Mouse (Mus musculus) heart, adult 8-10 months (tissue): Measurements from ENCODE around the gene Tex2. TPM values are rescaled to one million over a fixed set of nuclear protein-coding genes. Genes with fewer than 3 reads are reported as not detected.
"Not testable (repeated sequence)": the region's sequence is repeated elsewhere in the genome, so short reads cannot be mapped to it uniquely, and the experiment has no call there.

Source experiments
- DNase-seq: peaks from one replicate; pipeline ENCODE4 v3.0.0; 2022; ENCODE audit warnings: low spot score
- total RNA-seq, 4 experiments: library from RNA; stranded (reverse); gene quantifications; 2 replicates each; pipeline ENCODE4 v1.2.4; 2022

Tex2 gene
- total RNA-seq, 4 experiments from 2014 or later = 37.9 to 56.9 (median 45.0) TPM

DNA sequence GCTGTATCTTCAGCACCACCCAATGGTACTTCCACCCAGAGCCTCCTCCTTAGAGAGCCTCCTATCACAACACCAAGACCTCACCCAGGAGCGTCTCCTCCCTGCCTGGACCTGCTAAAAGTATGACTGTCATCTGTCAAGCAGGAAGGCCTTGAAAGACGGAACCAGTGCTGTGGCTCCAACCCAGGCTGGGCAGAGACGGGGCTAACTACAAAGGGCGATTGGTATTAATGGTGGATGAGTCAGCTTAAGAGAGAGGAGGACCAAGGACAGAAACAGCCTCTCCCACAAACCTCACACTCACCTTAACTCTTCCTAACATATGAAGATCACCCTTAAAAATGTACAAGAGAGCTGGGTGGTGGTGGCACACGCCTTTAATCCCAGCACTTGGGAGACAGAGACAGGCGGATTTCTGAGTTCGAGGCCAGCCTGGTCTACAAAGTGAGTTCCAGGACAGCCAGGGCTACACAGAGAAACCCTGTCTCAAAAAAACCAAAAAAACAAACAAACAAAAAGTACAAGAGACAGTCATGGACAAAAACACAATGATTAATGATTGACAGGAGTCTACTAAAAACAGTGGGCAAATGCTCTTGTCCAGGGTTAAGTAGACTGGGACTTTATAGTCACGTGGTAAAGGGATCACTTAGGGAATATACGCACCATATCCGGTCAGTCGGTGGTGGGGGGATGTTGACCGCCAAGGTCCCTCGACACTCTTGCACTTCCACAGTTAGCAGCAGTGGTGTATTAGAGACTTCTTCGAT, 101.8 kb downstream of the Tex2 start:
- DNase-seq = no peak

DNA sequence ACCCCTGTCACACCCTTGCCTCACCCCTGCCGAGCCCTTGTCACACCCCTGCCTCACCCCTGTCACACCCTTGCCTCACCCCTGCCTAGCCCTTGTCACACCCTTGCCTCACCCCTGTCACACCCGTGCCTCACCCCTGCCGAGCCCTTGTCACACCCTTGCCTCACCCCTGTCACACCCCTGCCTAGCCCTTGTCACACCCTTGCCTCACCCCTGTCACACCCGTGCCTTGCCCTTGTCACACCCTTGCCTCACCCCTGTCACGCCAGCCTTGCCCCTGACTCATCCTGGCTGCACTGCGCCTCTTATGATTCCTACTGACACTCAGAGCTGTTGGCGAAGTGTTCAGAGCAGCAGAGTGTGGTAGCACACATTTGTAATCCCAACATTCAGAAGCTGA, 105.6 kb downstream of the Tex2 start:
- DNase-seq = no peak

DNA sequence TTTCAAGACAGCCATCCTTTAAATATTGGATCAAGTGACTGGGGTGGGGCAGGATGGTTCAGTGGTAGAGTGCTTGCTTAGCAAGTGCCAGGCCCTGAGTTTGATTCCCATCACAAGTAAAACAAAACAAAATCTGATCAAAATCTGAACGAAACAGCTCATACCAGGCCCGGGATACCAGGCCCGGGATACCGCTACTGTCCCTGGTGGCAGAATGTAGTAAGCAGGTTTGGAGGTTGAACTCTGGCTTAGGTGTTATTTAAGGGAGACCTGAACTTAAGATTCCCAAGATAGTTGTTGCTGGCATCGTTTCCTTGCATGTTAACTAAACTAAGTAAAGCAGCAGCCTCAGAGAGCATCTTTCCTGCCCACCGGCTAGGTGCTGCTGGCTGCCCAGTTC, 107.0 kb downstream of the Tex2 start:
- no peak for DNase-seq

DNA sequence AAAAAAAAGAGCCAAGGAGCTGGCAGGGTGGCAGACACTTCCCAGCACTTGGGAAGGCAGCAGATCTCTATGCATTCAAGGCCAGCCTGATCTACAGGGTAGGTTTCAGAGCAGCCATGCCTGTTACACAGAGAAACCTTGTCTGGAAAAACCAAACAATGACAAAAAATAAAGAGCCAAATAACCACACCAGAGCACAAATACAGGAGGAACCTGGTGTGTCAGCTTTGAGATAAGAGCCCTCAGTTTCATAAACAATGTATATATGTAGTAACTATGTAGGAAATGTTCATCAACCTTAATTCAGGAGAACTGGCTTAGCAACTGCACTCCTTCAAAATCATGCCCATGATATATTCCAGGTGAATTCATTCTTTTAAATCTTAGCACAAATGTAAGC, 109.1 kb downstream of the Tex2 start:
- no peak for DNase-seq

DNA sequence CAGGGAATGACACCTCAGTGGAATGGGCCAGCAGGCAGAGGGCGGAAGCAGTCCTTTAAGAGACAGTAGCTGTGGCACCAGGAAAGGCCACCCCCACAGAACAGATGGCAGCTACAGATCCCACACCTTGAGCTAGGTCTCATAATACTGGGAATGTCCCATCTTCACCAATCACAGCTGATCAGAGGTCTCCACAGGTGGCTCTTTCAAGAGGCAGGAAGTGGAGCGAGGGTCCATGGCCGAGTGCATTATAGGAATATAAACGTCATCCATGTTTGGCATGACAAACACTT, 109.9 kb downstream of the Tex2 start:
- DNase-seq = no peak

DNA sequence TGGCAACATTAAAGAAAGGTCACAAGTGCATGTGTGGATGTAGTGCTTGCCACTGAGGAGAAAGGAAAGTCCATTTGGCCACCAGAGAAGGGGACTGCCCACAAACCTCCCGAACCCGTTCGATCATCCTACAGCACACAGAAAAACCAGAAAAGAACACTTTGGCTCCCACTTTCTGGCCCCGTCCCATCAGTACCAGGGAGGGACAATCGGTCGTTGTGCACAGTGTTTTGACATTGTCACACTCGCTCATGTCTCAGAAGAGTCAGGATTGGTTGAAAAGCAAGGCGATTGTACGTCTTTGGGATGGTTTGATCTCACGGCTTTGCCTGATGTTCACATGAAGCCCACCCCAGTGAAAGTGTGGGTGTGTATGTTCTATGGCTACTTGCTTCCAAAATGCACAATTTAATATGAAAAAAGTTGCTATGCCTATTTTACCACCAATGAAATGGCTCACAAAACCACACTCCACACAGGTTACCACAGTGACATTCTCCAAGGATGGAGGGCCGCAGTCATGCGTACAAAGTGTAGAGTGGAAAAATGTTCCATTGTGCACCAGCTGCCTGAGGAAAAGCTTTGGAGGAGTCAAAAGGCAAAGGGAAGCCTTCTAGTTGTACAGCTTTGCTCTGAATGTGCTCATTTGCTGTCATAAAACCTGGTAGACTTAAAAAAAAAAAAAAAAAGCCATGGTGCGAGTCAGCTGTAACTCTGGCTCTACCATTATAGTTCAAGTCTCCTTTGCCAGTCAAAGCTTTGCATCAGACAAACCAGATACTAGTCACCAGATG, 110.4 kb downstream of the Tex2 start:
- DNase-seq = no peak

DNA sequence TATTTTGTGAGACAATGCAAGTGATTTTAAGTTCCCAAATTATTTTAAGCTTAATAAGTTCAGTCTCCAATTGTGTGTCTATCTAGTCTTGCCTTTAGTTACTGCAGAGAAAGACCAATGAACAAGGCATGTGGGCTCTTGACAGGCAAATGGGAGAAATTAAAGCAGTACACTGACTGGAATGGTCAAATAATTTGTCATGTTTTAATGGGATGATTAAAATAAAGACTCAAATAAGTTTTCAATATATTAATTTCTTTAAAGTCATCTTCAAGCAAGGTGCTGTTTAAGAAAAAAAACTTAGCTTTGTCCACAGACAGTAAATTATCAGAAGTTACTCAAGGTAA, 111.1 kb downstream of the Tex2 start:
- DNase-seq = no peak

DNA sequence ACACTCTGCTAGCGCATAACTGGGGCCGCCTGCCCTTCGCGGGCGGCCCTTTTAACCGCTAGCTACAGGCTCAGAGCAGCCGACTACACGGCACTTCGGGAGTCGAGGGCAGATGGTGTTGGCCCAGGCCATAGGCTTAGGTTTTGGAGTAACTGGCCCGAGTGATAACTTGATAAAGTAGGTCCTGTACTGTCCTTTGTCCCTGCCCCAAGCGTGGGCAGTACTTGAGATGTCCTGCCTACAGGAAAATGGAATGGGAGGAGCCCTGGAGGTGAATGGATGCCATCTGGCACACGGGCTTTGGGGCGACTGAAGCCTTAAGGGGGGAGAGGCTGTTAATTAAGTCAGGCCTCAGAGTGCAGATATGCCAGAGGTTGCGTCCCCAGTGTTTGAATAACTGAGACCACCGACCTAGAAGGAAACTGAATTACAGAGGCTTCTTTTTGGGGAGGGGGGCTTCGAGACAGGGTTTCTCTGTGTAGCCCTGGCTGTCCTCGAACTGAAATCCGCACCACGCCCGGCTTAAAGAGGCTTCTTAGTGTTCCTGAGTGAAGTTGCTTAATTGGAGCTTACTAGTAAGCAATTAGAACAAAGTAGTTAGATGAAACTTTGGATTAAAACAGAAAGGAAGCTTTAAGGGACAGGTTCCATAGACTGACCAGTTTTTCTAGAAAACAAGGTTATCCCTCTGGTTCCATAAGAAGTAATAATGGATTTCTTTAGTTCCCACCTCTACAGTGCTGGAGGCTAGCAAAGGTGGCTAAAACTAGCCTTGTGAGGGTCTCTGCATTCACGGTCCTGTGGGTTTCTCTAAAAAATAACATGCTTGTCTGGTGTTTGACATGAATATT, 111.7 kb downstream of the Tex2 start:
- DNase-seq = peak; percentile 68

DNA sequence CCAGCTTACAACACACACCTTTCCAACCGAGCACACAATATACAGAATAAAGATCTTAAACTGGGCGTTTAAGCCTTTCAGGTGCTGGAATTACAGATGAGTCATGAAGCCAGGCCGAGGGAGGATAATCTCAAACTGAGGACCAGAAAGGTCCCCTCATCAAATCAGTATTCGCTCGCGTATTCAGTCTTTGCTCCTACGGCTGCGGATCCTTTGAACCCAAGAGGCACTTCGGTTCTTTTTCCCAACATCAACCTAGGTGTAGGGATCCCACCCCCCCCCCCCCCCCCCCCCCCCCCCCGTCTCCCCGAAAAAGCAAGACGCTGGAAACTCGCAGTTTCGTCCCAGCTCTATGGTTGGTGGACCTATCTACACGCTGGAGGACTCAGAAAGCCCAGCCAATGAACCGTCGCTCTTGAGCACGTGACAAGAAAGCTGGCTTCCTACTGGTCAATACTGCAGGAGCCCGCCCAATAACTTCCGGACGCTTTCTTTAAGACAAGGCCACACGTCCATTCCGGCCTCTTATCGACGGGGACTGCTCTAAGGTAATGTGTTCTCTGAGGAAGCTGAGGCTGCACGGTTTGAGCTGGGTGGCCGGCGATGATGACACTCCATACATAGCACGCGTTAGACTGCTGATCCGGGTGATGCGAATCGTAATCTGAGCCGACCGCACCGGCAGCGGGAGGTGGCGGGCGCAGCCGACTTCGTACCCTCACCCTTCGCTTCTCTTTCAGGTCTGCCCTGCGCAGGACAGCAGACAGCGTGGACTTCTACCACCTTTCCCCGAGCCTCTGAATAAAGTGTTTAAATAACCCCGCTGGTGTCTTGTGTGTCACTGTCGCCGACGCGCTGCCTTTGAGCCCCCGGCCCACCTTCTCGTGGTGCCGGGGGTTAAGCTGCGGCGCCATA, 112.6 kb downstream of the Tex2 start:
- peak; percentile 98 for DNase-seq

DNA sequence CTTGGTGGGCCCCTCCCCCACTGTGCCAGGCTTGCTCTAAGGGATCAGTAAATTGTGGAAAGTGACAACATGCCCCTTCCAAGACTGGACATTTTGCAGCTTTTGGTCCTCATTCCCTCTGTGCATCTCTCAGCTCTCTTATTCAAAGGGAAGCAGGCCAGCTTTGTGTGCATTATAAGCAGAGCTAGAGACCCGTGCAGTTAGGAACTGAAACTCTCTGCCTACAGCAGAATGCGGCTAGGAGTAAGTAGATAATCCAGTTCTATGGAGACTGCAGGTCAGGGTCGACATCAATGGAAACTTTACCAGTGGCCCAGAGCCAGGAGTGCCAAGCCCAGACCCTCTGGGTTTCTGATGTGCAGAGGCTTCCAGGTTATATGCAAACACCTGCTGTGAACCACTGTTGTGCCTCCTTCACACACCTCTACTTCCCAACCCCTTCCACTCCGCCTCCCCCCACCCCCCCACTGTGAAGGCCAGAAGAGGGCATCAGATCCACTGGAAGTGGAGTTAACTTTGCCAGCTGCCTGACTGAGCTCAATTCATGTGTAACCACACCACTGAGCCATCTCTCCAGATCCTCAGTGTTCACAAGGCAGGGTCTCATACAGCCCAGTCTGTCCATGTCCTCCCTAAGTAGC, 114.4 kb downstream of the Tex2 start:
- DNase-seq = no peak

DNA sequence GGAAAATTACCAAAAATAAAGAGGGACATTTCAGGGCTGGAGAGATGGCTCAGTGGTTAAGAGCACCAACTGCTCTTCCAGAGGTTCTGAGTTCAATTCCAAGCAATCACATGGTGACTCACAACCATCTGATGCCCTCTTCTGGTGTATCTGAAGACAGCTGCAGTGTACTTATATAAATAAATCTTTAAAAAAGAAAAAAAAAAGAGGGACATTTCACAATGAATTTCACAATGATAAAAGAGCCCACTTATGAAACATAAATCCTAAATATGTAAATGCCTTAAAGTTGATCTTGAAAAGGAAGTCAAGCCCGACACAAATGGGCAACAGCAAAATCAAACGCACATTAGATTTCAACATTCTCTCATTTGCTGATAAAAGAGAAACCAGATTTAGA, 115.3 kb downstream of the Tex2 start:
- DNase-seq = no peak

DNA sequence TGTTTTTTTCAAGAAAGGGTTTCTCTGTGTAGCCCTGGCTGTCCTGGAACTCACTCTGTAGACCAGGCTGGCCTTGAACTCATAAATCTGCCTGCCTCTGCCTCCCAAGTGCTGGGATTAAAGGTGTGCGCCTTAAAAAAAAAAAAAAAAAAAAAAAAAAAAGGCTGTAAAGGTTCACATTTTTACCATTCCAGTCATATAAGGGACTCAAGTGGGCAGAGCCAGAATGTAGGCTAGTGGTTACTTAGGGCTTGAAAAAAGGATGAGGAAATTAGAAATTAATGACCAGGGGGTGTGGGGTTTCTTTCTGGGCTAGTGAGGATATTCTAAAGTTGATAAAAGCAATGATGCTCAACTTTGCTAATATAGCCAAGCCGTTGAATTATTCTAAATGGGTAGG, 116.2 kb downstream of the Tex2 start:
- DNase-seq = not testable (repeated sequence)

DNA sequence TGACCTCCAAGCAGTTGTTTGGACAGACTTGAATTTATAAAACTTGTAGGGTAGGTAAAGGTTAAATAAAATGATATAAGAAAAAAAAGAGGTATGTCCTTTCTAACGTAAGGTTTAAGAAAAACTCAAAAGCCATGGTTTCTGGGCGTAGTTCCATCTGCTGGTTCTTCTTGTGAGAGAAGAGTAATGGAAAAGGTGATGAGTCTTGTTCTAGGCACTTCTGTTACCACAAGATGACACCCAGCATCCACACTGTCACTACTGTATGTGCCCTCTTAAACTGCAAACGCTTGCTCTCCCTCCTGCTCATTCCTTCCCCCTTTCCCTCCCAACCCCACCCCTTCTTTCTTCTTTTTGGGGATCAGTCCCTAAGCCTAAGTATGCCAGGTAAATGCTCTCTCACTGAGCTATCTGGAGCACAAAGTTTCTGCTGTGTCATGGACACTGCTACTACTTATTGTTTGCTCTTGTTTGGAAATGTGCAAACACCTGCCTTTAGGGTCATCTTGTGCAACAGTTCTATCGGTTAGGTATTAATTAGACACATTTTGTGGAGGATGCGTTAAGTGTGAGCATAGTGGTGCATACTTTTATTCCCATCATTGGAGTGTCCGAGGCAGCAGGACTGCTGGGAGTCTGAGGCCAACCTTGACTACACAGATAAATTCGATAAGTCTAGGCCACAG, 120.1 kb downstream of the Tex2 start:
- no peak for DNase-seq

DNA sequence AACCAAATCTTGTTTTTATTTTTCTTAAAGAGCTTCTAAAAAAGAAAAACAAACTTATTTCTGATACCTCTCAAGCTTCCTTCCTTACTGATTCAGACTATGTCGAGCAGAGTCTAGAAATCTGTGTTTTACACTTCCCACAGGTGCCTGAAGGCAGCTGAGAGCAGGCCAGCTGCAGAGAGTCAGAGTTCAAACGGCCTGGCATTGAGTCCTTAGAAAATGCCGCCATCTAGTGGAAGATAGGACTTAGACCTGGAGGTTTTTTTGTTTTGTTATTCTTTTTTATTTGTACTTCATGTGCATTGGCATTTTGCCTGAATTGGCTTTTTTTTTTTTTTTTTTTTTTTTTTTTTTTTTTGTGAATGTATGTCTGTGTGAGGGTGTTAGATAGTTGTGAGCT, 121.8 kb downstream of the Tex2 start:
- DNase-seq = peak; percentile 78

DNA sequence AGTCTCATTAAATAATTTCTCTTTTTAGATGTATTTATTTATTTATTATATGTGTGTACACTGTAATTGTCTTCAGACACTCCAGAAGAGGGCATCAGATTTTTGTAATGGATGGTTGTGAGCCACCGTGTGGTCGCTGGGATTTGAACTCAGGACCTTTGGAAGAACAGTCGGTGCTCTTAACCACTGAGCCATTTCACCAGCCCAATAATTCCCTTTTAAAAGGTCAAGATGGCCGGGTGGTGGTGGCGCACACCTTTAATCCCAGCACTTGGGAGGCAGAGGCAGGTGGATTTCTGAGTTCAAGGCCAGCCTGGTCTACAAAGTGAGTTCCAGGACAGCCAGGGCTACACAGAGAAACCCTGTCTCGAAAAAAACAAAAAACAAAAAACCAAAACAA, 122.6 kb downstream of the Tex2 start:
- not testable (repeated sequence) for DNase-seq

DNA sequence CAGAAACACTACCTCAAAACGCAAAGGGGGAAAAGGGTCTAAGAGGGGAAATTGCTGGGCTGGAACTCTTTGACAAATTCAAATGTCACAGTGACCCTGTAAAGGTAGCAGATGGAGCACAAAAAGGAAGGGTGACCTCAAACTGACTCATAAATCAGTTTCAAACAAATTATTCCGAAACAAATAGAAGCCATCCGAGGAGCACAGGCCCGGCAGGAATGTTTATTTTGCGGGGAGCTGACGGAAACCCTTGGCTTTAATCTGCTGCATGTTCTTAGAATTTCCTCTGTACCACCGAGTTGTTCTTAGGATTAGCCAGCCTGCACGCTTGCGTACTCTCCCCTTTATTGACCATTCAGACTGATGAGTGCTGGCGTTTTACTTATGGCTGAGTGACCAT, 123.2 kb downstream of the Tex2 start:
- no peak for DNase-seq

DNA sequence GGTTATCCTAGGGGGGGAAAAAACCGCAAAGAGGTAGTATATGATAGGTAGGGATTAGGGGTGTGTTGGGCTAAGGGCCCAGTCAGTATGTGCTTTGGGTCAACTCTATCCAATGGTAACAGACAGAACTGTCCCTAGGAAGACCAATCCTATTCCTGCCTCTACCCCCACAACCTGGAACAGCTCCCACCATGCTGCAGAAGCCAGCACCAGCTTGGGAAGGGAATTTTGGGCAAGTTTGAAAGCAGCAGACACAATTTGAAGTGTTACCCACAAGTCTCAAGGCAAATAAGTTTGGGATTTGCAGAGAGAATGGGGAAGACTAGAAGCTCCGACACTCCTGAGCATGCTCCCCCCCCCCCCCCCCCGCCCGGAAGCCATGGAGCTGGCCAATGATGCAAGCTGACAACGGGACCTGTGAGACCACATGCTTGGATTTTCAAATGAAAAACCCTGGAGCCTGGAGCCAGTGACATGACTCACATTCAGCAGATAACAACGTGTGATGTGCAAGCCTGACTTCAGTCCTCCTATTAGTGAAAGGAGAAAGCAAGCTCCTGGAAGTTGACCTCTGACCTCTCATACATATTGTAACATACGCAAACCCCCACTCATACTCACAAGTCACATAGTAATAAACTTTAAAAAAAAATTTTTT, 124.1 kb downstream of the Tex2 start:
- DNase-seq = no peak

DNA sequence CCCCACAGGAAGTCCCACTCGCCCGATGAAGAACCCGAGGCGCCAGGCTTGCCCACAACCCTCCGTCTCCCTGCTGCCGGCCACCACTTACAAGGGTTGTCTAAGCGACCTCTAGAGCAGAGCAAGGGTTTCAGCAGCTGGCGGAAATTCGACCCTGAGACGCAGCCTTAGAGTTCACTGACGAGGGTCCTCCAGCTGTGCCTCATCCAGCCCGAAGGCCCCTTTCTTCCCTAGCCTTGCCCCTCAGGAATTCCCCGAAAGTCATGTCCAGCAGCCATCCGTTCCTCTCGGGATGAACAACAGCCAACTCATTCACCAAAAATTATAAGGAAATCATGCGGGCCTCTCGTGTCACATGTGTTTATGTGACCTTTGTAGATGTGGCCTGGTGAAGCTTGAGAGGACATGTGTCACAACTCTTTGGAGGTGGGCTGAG, 125.1 kb downstream of the Tex2 start:
- DNase-seq = no peak

DNA sequence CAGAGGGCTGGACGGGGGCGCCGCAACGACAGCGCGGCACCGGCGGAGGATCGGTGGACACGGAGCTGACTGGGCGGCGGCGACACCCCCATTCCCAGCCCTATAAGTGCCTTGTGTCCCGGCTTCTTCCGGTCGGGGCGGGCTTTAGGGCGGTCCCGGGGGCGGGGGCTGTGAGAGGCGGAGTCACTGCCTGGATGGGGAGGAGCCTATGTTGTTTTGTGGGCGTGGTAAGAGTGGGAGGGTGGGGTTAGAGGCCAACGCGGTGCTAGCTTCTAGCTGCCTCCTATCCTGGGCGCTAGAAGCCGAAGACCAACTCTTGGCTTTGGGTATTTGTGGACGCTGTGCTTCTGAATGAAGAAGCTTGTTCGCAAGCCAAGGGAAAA, 125.5 kb downstream of the Tex2 start, which contains the start of gene Ern1:
TSS of gene Ern1 (minus strand) at position 120 of the 383 bp plus-strand sequence.
- DNase-seq = peak; percentile 97
